Mouse (Mus musculus) forebrain, postnatal 0 days (tissue): ENCODE measurements around the gene Txnrd1. TPM values are rescaled to one million over a fixed set of nuclear protein-coding genes. Genes with fewer than 3 reads are reported as not detected.

ENCODE experiments used
- ATAC-seq: fragments of 200-750 bp; cut with Nextera tagmentation; 2 replicates; pipeline ENCODE4 v1.8.0; 2017; ENCODE audit warnings: mild to moderate bottlenecking, moderate library complexity
- DNase-seq: peaks from one replicate; pipeline ENCODE4 v3.0.0-alpha.2; 2015
- H3K27ac ChIP-seq: fragments of 300-500 bp; sonication (generic); 2 replicates; pipeline ENCODE4 v1.5.1; 2014; ENCODE audit warnings: low read depth, mild to moderate bottlenecking, antibody characterized with exemption, low read length, moderate library complexity, mixed read lengths
- H3K27me3 ChIP-seq: fragments of 300-500 bp; sonication (generic); 2 replicates; pipeline ENCODE4 v1.6.1; 2014; ENCODE audit warnings: mild to moderate bottlenecking, low read length, mixed read lengths; ENCODE audit not compliant: insufficient read depth
- H3K36me3 ChIP-seq: fragments of 300-500 bp; sonication (generic); 2 replicates; pipeline ENCODE4 v1.6.1; 2014; ENCODE audit warnings: mild to moderate bottlenecking, moderate library complexity; ENCODE audit not compliant: insufficient read depth
- H3K4me1 ChIP-seq: fragments of 300-500 bp; sonication (generic); 2 replicates; pipeline ENCODE4 v1.6.1; 2014; ENCODE audit warnings: antibody characterized with exemption; ENCODE audit not compliant: insufficient read depth
- H3K4me2 ChIP-seq: fragments of 300-500 bp; sonication (generic); 2 replicates; pipeline ENCODE4 v1.6.1; 2014; ENCODE audit warnings: low read depth, mild to moderate bottlenecking, moderate library complexity
- H3K4me3 ChIP-seq: fragments of 300-500 bp; sonication (generic); 2 replicates; pipeline ENCODE4 v1.5.1; 2014; ENCODE audit warnings: low read depth, low read length, mixed read lengths
- H3K9ac ChIP-seq: fragments of 300-500 bp; sonication (generic); 2 replicates; pipeline ENCODE4 v1.6.1; 2014; ENCODE audit warnings: mild to moderate bottlenecking
- H3K9me3 ChIP-seq: fragments of 300-500 bp; sonication (generic); 2 replicates; pipeline ENCODE4 v1.6.1; 2016; ENCODE audit warnings: low read length
- CTCF ChIP-seq: sonication (generic); IDR thresholded peaks from 2 replicates; pipeline ENCODE4 v1.5.1; 2016; ENCODE audit warnings: antibody characterized with exemption, control low read depth, low read depth
- WGBS: fragments of 180-500 bp; shearing (Covaris S2); extraction: QIAGEN DNeasy Blood & Tissue Kit; methylation state at CpG from one replicate; pipeline ENCODE4 v1.1.7; 2014; 5-methylcytosine and 5-hydroxymethylcytosine counted together
- polyA plus RNA-seq: library from polyadenylated mRNA; unstranded; fragments of >200 nt; fragmentation: Nextera tagmentation; extraction: Ambion mirVana; gene quantifications from 2 replicates; pipeline ENCODE4 v1.2.1, GENCODE M21; 2015
- total RNA-seq: library from RNA; depleted of rRNA; stranded (reverse); fragments of >200 nt; gene quantifications from 2 replicates; pipeline ENCODE4 v1.2.3, GENCODE M21; 2014

Gene Txnrd1
- total and polyA plus RNA-seq, 2 experiments from 2014 or later, result 81.5 to 108 TPM

- 82% methylated on average over 7 of the region's 7 CpGs for WGBS
- no peak for TF ChIP-seq CTCF
- no peak for DNase-seq
- Histone ChIP-seq H3K27me3 (no peaks in the 10 kb centered on the region), H3K4me1 (no peaks in the 10 kb centered on the region), H3K27ac (no peak overlapping the region), H3K4me3 (no peak overlapping the region), H3K9me3 (no peaks in the 10 kb centered on the region), H3K36me3 (no peaks in the 10 kb centered on the region), H3K4me2 (no peak overlapping the region), H3K9ac (no peak overlapping the region)
- ATAC-seq, result no peak
Measured at GRCm38 (mm10) chr10:82807238-82807637, 26.5 kb upstream of the Txnrd1 start.

- no peaks in the 10 kb centered on the region for H3K36me3 ChIP-seq
- no peaks in the 10 kb centered on the region for H3K27me3 ChIP-seq
- H3K27ac ChIP-seq, result no peak overlapping the region
- TF ChIP-seq CTCF, result no peak
- H3K4me3 ChIP-seq, result no peak overlapping the region
- no peak for ATAC-seq
- DNase-seq, result no peak
- no peaks in the 10 kb centered on the region for H3K9me3 ChIP-seq
- no peak overlapping the region for H3K4me2 ChIP-seq
- H3K9ac ChIP-seq, result no peak overlapping the region
- WGBS, result 54% methylated on average over 6 of the region's 6 CpGs
- no peaks in the 10 kb centered on the region for H3K4me1 ChIP-seq
Measured at GRCm38 (mm10) chr10:82808155-82808554, 25.6 kb upstream of the Txnrd1 start.

GRCm38 (mm10) chr10:82808891-82809290 is 24.9 kb upstream of the Txnrd1 start:
- DNase-seq, result no peak
- no peak for ATAC-seq
- H3K36me3 ChIP-seq, result no peaks in the 10 kb centered on the region

GRCm38 (mm10) chr10:82809352-82809751 is 24.4 kb upstream of the Txnrd1 start:
- Histone ChIP-seq H3K36me3 (no peaks in the 10 kb centered on the region), H3K4me3 (no peak overlapping the region), H3K4me2 (no peak overlapping the region), H3K27ac (no peak overlapping the region), H3K27me3 (no peaks in the 10 kb centered on the region), H3K9ac (no peak overlapping the region), H3K9me3 (no peaks in the 10 kb centered on the region), H3K4me1 (no peaks in the 10 kb centered on the region)
- ATAC-seq, result no peak
- no peak for TF ChIP-seq CTCF
- DNase-seq, result no peak
- WGBS, result 4% methylated on average over 3 of the region's 3 CpGs

More at GRCm38 (mm10) chr10:82808891-82809290, 24.9 kb upstream of the Txnrd1 start:
- no peak overlapping the region for H3K4me3 ChIP-seq
- no peaks in the 10 kb centered on the region for H3K27me3 ChIP-seq
- no peak overlapping the region for H3K9ac ChIP-seq
- no peaks in the 10 kb centered on the region for H3K9me3 ChIP-seq
- no peaks in the 10 kb centered on the region for H3K4me1 ChIP-seq
- WGBS, result 70% methylated on average over 8 of the region's 8 CpGs
- H3K4me2 ChIP-seq, result no peak overlapping the region
- no peak overlapping the region for H3K27ac ChIP-seq
- no peak for TF ChIP-seq CTCF

GRCm38 (mm10) chr10:82811855-82812431 is 21.8 kb upstream of the Txnrd1 start:
- Histone ChIP-seq H3K4me2 (peak overlapping the region; percentile 74), H3K9ac (peak overlapping the region; percentile 39), H3K36me3 (no peaks in the 10 kb centered on the region), H3K4me1 (no peaks in the 10 kb centered on the region), H3K27ac (no peak overlapping the region), H3K9me3 (no peaks in the 10 kb centered on the region), H3K27me3 (no peaks in the 10 kb centered on the region), H3K4me3 (peak overlapping the region; percentile 58)
- peak; percentile 89 for ATAC-seq
- DNase-seq, result peak; percentile 85
- 8% methylated on average over 40 of the region's 52 CpGs for WGBS
- peak; percentile 90 for TF ChIP-seq CTCF

- ATAC-seq (peak; percentile 46), DNase-seq (no peak)
- Histone ChIP-seq H3K27me3 (no peaks in the 10 kb centered on the region), H3K36me3 (no peaks in the 10 kb centered on the region), H3K9ac (no peak overlapping the region), H3K4me2 (no peak overlapping the region), H3K4me1 (no peaks in the 10 kb centered on the region), H3K4me3 (no peak overlapping the region), H3K9me3 (no peaks in the 10 kb centered on the region), H3K27ac (no peak overlapping the region)
- no peak for TF ChIP-seq CTCF
- 46% methylated on average over 19 of the region's 19 CpGs for WGBS
Measured at GRCm38 (mm10) chr10:82814096-82814970, 19.4 kb upstream of the Txnrd1 start.

- Histone ChIP-seq H3K4me3 (no peak overlapping the region), H3K9ac (no peak overlapping the region), H3K36me3 (no peaks in the 10 kb centered on the region), H3K4me2 (no peak overlapping the region), H3K27me3 (no peaks in the 10 kb centered on the region), H3K9me3 (no peaks in the 10 kb centered on the region), H3K4me1 (no peaks in the 10 kb centered on the region), H3K27ac (no peak overlapping the region)
- no peak for TF ChIP-seq CTCF
- DNase-seq, result no peak
- 84% methylated on average over 9 of the region's 9 CpGs for WGBS
- ATAC-seq, result no peak
Measured at GRCm38 (mm10) chr10:82816441-82816840, 17.3 kb upstream of the Txnrd1 start.
